Mouse (Mus musculus) midbrain, embryonic 14.5 days (tissue): ENCODE data around the gene Ripk3. TPM values are rescaled to one million over a fixed set of nuclear protein-coding genes. Genes with fewer than 3 reads are reported as not detected.

Source experiments
- ATAC-seq: fragments of 200-750 bp; cut with Nextera tagmentation; 2 replicates; pipeline ENCODE4 v1.8.0; 2017; ENCODE audit warnings: moderate number of reproducible peaks, moderate library complexity; ENCODE audit not compliant: low FRiP score, low TSS enrichment
- DNase-seq: peaks from one replicate; pipeline ENCODE4 v3.0.0-alpha.2; 2015
- H3K27ac ChIP-seq: fragments of 300-500 bp; sonication (generic); replicated peaks from 2 replicates; pipeline ENCODE4 v1.5.1; 2014; ENCODE audit warnings: mild to moderate bottlenecking, low read depth, low read length, moderate library complexity
- H3K27me3 ChIP-seq: fragments of 300-500 bp; sonication (generic); 2 replicates; pipeline ENCODE4 v1.6.1; 2014; ENCODE audit warnings: low read length, control low read depth, mixed read lengths; ENCODE audit not compliant: control insufficient read depth, insufficient read depth
- H3K36me3 ChIP-seq: fragments of 300-500 bp; sonication (generic); 2 replicates; pipeline ENCODE4 v1.6.1; 2014; ENCODE audit warnings: low read length, control low read depth; ENCODE audit not compliant: control insufficient read depth, insufficient read depth
- H3K4me1 ChIP-seq: fragments of 300-500 bp; sonication (generic); 2 replicates; pipeline ENCODE4 v1.6.1; 2014; ENCODE audit warnings: mild to moderate bottlenecking, antibody characterized with exemption, low read length, control low read depth; ENCODE audit not compliant: control insufficient read depth, insufficient read depth
- H3K4me2 ChIP-seq: fragments of 300-500 bp; sonication (generic); 2 replicates; pipeline ENCODE4 v1.6.1; 2014; ENCODE audit warnings: mild to moderate bottlenecking, low read length, moderate library complexity
- H3K4me3 ChIP-seq: fragments of 300-500 bp; sonication (generic); replicated peaks from 2 replicates; pipeline ENCODE4 v1.5.1; 2014; ENCODE audit warnings: low read depth, low read length
- H3K9ac ChIP-seq: fragments of 300-500 bp; sonication (generic); replicated peaks from 2 replicates; pipeline ENCODE4 v1.6.1; 2014; ENCODE audit warnings: mild to moderate bottlenecking, low read length, moderate library complexity
- H3K9me3 ChIP-seq: fragments of 300-500 bp; sonication (generic); 2 replicates; pipeline ENCODE4 v1.6.1; 2016; ENCODE audit warnings: low read length, control low read depth, mixed read lengths; ENCODE audit not compliant: control insufficient read depth
- WGBS: fragments of 180-500 bp; shearing (Covaris S2); extraction: QIAGEN DNeasy Blood & Tissue Kit; methylation state at CpG from one replicate; pipeline ENCODE4 v1.1.7; 2014; 5-methylcytosine and 5-hydroxymethylcytosine counted together
- polyA plus RNA-seq: library from polyadenylated mRNA; unstranded; fragments of >200 nt; fragmentation: Nextera tagmentation; extraction: Ambion mirVana; gene quantifications from 2 replicates; pipeline ENCODE4 v1.2.1, GENCODE M21; 2014

The Ripk3 gene
- polyA plus RNA-seq, 1 experiment from 2014 or later: 1.8 TPM

GRCm38 (mm10) chr14:55776711-55777110, 12.0 kb downstream of the Ripk3 start:
- WGBS: 78% methylated on average over 7 of the region's 7 CpGs
- DNase-seq (no peak), ATAC-seq (no peak)
- no peak overlapping the region for H3K4me2 ChIP-seq
- H3K36me3 ChIP-seq: no peaks in the 10 kb centered on the region
- no peak overlapping the region for H3K4me3 ChIP-seq
- H3K9ac ChIP-seq: no peak overlapping the region
- peaks cover 6% of the 10 kb centered on the region for H3K27me3 ChIP-seq
- H3K9me3 ChIP-seq: no peaks in the 10 kb centered on the region
- no peaks in the 10 kb centered on the region for H3K4me1 ChIP-seq
- H3K27ac ChIP-seq: no peak overlapping the region

GRCm38 (mm10) chr14:55769087-55769703, 19.5 kb downstream of the Ripk3 start:
- H3K9me3 ChIP-seq: no peaks in the 10 kb centered on the region
- no peaks in the 10 kb centered on the region for H3K36me3 ChIP-seq
- H3K9ac ChIP-seq: no peak overlapping the region
- H3K27ac ChIP-seq: no peak overlapping the region
- no peak overlapping the region for H3K4me3 ChIP-seq
- no peaks in the 10 kb centered on the region for H3K4me1 ChIP-seq
- ATAC-seq (no peak), DNase-seq (no peak)
- no peak overlapping the region for H3K4me2 ChIP-seq
- 72% methylated on average over 16 of the region's 16 CpGs for WGBS
- peaks cover 42% of the 10 kb centered on the region for H3K27me3 ChIP-seq

- H3K36me3 ChIP-seq: no peaks in the 10 kb centered on the region
- no peak for DNase-seq
- ATAC-seq: no peak
- no peak overlapping the region for H3K9ac ChIP-seq
- no peaks in the 10 kb centered on the region for H3K4me1 ChIP-seq
- H3K4me2 ChIP-seq: no peak overlapping the region
- no peak overlapping the region for H3K4me3 ChIP-seq
- no peaks in the 10 kb centered on the region for H3K9me3 ChIP-seq
- no peak overlapping the region for H3K27ac ChIP-seq
- H3K27me3 ChIP-seq: peaks cover 47% of the 10 kb centered on the region
- WGBS: 90% methylated on average over 6 of the region's 6 CpGs
Observed at GRCm38 (mm10) chr14:55768555-55768954, 20.1 kb downstream of the Ripk3 start.

- peak overlapping the region; percentile 61 for H3K9ac ChIP-seq
- H3K9me3 ChIP-seq: no peaks in the 10 kb centered on the region
- WGBS: 15% methylated on average over 52 of the region's 52 CpGs
- peaks cover 54% of the 10 kb centered on the region for H3K27me3 ChIP-seq
- ATAC-seq (peak; percentile 47; the same call in 1 of the 2 replicates), DNase-seq (peak; percentile 79)
- peak overlapping the region; percentile 74 for H3K4me2 ChIP-seq
- H3K4me1 ChIP-seq: no peaks in the 10 kb centered on the region
- no peak overlapping the region for H3K27ac ChIP-seq
- H3K36me3 ChIP-seq: no peaks in the 10 kb centered on the region
- H3K4me3 ChIP-seq: peak overlapping the region; percentile 39
Observed at GRCm38 (mm10) chr14:55767519-55768414, 20.9 kb downstream of the Ripk3 start.

- Histone ChIP-seq H3K36me3 (no peaks in the 10 kb centered on the region), H3K4me2 (no peak within 1 kb of the TSS), H3K4me3 (no peak within 1 kb of the TSS), H3K9ac (no peak within 1 kb of the TSS), H3K9me3 (no peaks in the 10 kb centered on the region), H3K27ac (no peak within 1 kb of the TSS), H3K27me3 (peaks cover 66% of the 10 kb centered on the region), H3K4me1 (peaks cover 8% of the 10 kb centered on the region; the same call in 1 of the 2 replicates)
- whole genome bisulfite sequencing: 70% methylated on average over 4 of the region's 4 CpGs
- ATAC-seq (no peak), DNase-seq (no peak)
Observed at GRCm38 (mm10) chr14:55765696-55766095, 23.0 kb downstream of the Ripk3 start, which contains the start of gene Ltb4r1. Gene Ltb4r1, plus strand, starts transcription at chr14:55765962.

- H3K9ac ChIP-seq: no peak overlapping the region
- H3K27ac ChIP-seq: no peak overlapping the region
- no peak for ATAC-seq
- no peaks in the 10 kb centered on the region for H3K9me3 ChIP-seq
- peaks cover 8% of the 10 kb centered on the region; the same call in 1 of the 2 replicates for H3K4me1 ChIP-seq
- peak overlapping the region; percentile 91 for H3K4me2 ChIP-seq
- no peaks in the 10 kb centered on the region for H3K36me3 ChIP-seq
- 63% methylated on average over 7 of the region's 7 CpGs for WGBS
- H3K4me3 ChIP-seq: no peak overlapping the region
- no peak for DNase-seq
- peaks cover 54% of the 10 kb centered on the region for H3K27me3 ChIP-seq
Observed at GRCm38 (mm10) chr14:55763166-55763565, 25.5 kb downstream of the Ripk3 start.

- H3K4me2 ChIP-seq: peak overlapping the region; percentile 91
- peaks cover 49% of the 10 kb centered on the region for H3K27me3 ChIP-seq
- DNase-seq (peak; percentile 81), ATAC-seq (peak; percentile 72)
- H3K4me3 ChIP-seq: peak overlapping the region; percentile 50
- H3K27ac ChIP-seq: peak overlapping the region; percentile 64
- H3K9me3 ChIP-seq: no peaks in the 10 kb centered on the region
- under 1% methylated on average over 77 of the region's 77 CpGs for WGBS
- peaks cover 8% of the 10 kb centered on the region; the same call in 1 of the 2 replicates for H3K4me1 ChIP-seq
- no peaks in the 10 kb centered on the region for H3K36me3 ChIP-seq
- H3K9ac ChIP-seq: peak overlapping the region; percentile 74
Observed at GRCm38 (mm10) chr14:55762001-55762821, 26.5 kb downstream of the Ripk3 start.

GRCm38 (mm10) chr14:55761163-55761562, 27.5 kb downstream of the Ripk3 start, which contains the start of gene Ltb4r2:
Gene Ltb4r2, plus strand, starts transcription at chr14:55761428.
- DNase-seq: no peak
- WGBS: 77% methylated on average over 6 of the region's 6 CpGs
- H3K9ac ChIP-seq: peak within 1 kb of the TSS; percentile 74
- peaks cover 3% of the 10 kb centered on the region; the same call in 1 of the 2 replicates for H3K36me3 ChIP-seq
- H3K9me3 ChIP-seq: no peaks in the 10 kb centered on the region
- no peak for ATAC-seq
- peaks cover 8% of the 10 kb centered on the region; the same call in 1 of the 2 replicates for H3K4me1 ChIP-seq
- H3K27me3 ChIP-seq: peaks cover 41% of the 10 kb centered on the region
- H3K27ac ChIP-seq: peak within 1 kb of the TSS; percentile 64
- H3K4me3 ChIP-seq: peak within 1 kb of the TSS; percentile 50
- peak within 1 kb of the TSS; percentile 91 for H3K4me2 ChIP-seq
